Mouse (Mus musculus) CH12.LX (cell line): Measurements from ENCODE around the gene Itih5.

Experiments used
- BHLHE40 ChIP-seq: IDR thresholded peaks from 2 replicates; pipeline ENCODE4 v1.6.1; 2011; ENCODE audit warnings: mild to moderate bottlenecking, low read depth, low read length, improper control_type of control experiment
- CTCF ChIP-seq, 2 experiments: IDR thresholded peaks in 1 of 2; conservative IDR thresholded peaks in 1 of 2; 2 replicates each; pipeline ENCODE4 v1.5.1; 2011 to 2012; ENCODE audit warnings: low read depth in 2 of 2, low read length in 2 of 2, improper control_type of control experiment in 1 of 2, inconsistent platforms in 1 of 2, mild to moderate bottlenecking in 1 of 2, moderate library complexity in 1 of 2
- EP300 ChIP-seq: IDR thresholded peaks from 2 replicates; pipeline ENCODE4 v1.6.1; 2011; ENCODE audit warnings: low read length, improper control_type of control experiment
- GABPA ChIP-seq: IDR thresholded peaks from 2 replicates; pipeline ENCODE4 v1.6.1; 2012; ENCODE audit warnings: low read depth, low read length, improper control_type of control experiment, inconsistent platforms; ENCODE audit not compliant: insufficient replicate concordance
- JUND ChIP-seq: conservative IDR thresholded peaks from 2 replicates; pipeline ENCODE4 v1.6.1; 2011; ENCODE audit warnings: low read depth, low read length, improper control_type of control experiment
- MAX ChIP-seq: IDR thresholded peaks from 2 replicates; pipeline ENCODE4 v1.6.1; 2011; ENCODE audit warnings: low read length, improper control_type of control experiment
- MYC ChIP-seq: IDR thresholded peaks from 2 replicates; pipeline ENCODE4 v1.6.1; 2011; ENCODE audit warnings: low read depth, mild to moderate bottlenecking, improper control_type of control experiment, low read length
- NELFE ChIP-seq: IDR thresholded peaks from 2 replicates; pipeline ENCODE4 v1.6.1; 2011; ENCODE audit warnings: low read depth, low read length, improper control_type of control experiment
- POLR2A ChIP-seq: IDR thresholded peaks from 2 replicates; pipeline ENCODE4 v1.6.1; 2011; ENCODE audit warnings: low read depth, mild to moderate bottlenecking, improper control_type of control experiment, low read length
- TCF12 ChIP-seq: IDR thresholded peaks from 2 replicates; pipeline ENCODE4 v1.6.1; 2014; ENCODE audit warnings: low read depth, mild to moderate bottlenecking, inconsistent platforms, low read length, improper control_type of control experiment
- USF1 ChIP-seq: IDR thresholded peaks from 2 replicates; pipeline ENCODE4 v1.6.1; 2014; ENCODE audit warnings: low read depth, mild to moderate bottlenecking, inconsistent platforms, low read length, improper control_type of control experiment
- ZKSCAN1 ChIP-seq: IDR thresholded peaks from 2 replicates; pipeline ENCODE4 v1.6.1; 2012; ENCODE audit warnings: low read depth, inconsistent platforms, low read length, improper control_type of control experiment, borderline replicate concordance

DNA sequence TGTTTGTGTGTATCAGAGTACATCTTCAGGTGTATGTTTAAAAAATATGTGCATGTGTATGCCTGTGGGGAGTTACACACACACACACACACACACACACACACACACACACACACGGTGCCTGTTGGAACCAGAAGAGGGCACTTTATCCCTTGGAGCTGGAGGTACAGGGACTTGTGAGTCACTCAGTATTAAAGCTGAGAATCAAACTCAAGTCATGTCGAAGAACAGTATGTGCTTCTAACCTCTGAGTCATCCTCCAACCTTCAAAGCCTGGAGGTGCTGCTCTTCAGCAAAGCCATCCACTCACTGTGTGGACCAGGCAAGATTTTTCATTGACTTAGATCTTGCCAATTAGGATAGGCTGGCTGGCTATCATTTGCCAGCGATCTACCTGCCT is 31.5 kb upstream of the Itih5 start:
- no peak for TF ChIP-seq ZKSCAN1
- TF ChIP-seq CTCF (conservative IDR thresholded peaks at IDR 0.05 in 1 of 2, IDR thresholded peaks at IDR 0.05 in 1 of 2; ENCODE audit: low read depth in 2 of 2, low read length in 2 of 2), result no peak
- no peak for TF ChIP-seq BHLHE40
- no peak for TF ChIP-seq POLR2A
- TF ChIP-seq MAX, result no peak
- no peak for TF ChIP-seq GABPA
- TF ChIP-seq TCF12, result no peak
- TF ChIP-seq USF1, result no peak
- no peak for TF ChIP-seq NELFE
- no peak for TF ChIP-seq EP300
- TF ChIP-seq JUND, result no peak
- TF ChIP-seq MYC, result no peak
